Mouse (Mus musculus): ENCODE data around the gene Igf2bp3. TPM values are rescaled to one million over a fixed set of nuclear protein-coding genes. Genes with fewer than 3 reads are reported as not detected.

Igf2bp3 gene
- polyA plus RNA-seq, 1 experiment from 2014 or later, result 114 TPM

GRCm38 (mm10) chr6:49216811-49217542 is 2.2 kb upstream of the Igf2bp3 start:
- Histone ChIP-seq H3K4me3 (peak overlapping the region; percentile 53), H3K36me3 (no peaks in the 10 kb centered on the region), H3K9me3 (no peaks in the 10 kb centered on the region), H3K27me3 (no peaks in the 10 kb centered on the region), H3K27ac (replicated peaks) (peak overlapping the region; percentile 90), H3K9ac (replicated peaks) (peak overlapping the region; percentile 70), H3K4me2 (replicated peaks) (peak overlapping the region; percentile 67), H3K4me1 (peaks cover 12% of the 10 kb centered on the region)
- 1% methylated on average over 11 of the region's 11 CpGs for WGBS
- no peak for ATAC-seq (ENCODE audit: low FRiP score, low read depth)

- ATAC-seq (ENCODE audit: low FRiP score, low read depth), result peak; percentile 36
- peak overlapping the region; percentile 99 for H3K9ac ChIP-seq (replicated peaks)
- peak overlapping the region; percentile 92 for H3K4me2 ChIP-seq (replicated peaks)
- no peaks in the 10 kb centered on the region for H3K36me3 ChIP-seq
- peak overlapping the region; percentile 98 for H3K4me3 ChIP-seq
- WGBS, result under 1% methylated on average over 14 of the region's 14 CpGs
- no peaks in the 10 kb centered on the region for H3K27me3 ChIP-seq
- H3K9me3 ChIP-seq, result no peaks in the 10 kb centered on the region
- H3K27ac ChIP-seq (replicated peaks), result peak overlapping the region; percentile 99
- H3K4me1 ChIP-seq, result peaks cover 18% of the 10 kb centered on the region
These were observed 1.2 kb upstream of the Igf2bp3 start for GRCm38 (mm10) chr6:49215748-49216585.

GRCm38 (mm10) chr6:49214086-49214927 is 450 bp downstream of the Igf2bp3 start:
- Histone ChIP-seq H3K4me1 (peaks cover 32% of the 10 kb centered on the region), H3K4me3 (peak overlapping the region; percentile 98), H3K27me3 (no peaks in the 10 kb centered on the region), H3K27ac (replicated peaks) (peak overlapping the region; percentile 99), H3K9ac (replicated peaks) (peak overlapping the region; percentile 99), H3K9me3 (no peaks in the 10 kb centered on the region), H3K4me2 (replicated peaks) (peak overlapping the region; percentile 92), H3K36me3 (no peaks in the 10 kb centered on the region)
- ATAC-seq (ENCODE audit: low FRiP score, low read depth), result peak; percentile 7
- under 1% methylated on average over 59 of the region's 76 CpGs for WGBS

- no peak for ATAC-seq (ENCODE audit: low FRiP score, low read depth)
- WGBS, result under 1% methylated on average over 40 of the region's 50 CpGs
- H3K36me3 ChIP-seq, result peaks cover 5% of the 10 kb centered on the region; the same call in 1 of the 2 replicates
- peak overlapping the region; percentile 99 for H3K9ac ChIP-seq (replicated peaks)
- no peaks in the 10 kb centered on the region for H3K27me3 ChIP-seq
- H3K4me2 ChIP-seq (replicated peaks), result peak overlapping the region; percentile 92
- H3K4me3 ChIP-seq, result peak overlapping the region; percentile 98
- H3K27ac ChIP-seq (replicated peaks), result peak overlapping the region; percentile 99
- H3K4me1 ChIP-seq, result peaks cover 36% of the 10 kb centered on the region
- no peaks in the 10 kb centered on the region for H3K9me3 ChIP-seq
These were observed 1.1 kb downstream of the Igf2bp3 start for GRCm38 (mm10) chr6:49213581-49214085.

GRCm38 (mm10) chr6:49212931-49213580 is 1.7 kb downstream of the Igf2bp3 start:
- no peaks in the 10 kb centered on the region for H3K27me3 ChIP-seq
- H3K4me1 ChIP-seq, result peaks cover 36% of the 10 kb centered on the region
- H3K36me3 ChIP-seq, result peaks cover 10% of the 10 kb centered on the region; the same call in 1 of the 2 replicates
- H3K9ac ChIP-seq (replicated peaks), result peak overlapping the region; percentile 99
- H3K27ac ChIP-seq (replicated peaks), result peak overlapping the region; percentile 99
- H3K4me2 ChIP-seq (replicated peaks), result peak overlapping the region; percentile 92
- ATAC-seq (ENCODE audit: low FRiP score, low read depth), result no peak
- no peaks in the 10 kb centered on the region for H3K9me3 ChIP-seq
- under 1% methylated on average over 20 of the region's 20 CpGs for WGBS
- H3K4me3 ChIP-seq, result peak overlapping the region; percentile 98

GRCm38 (mm10) chr6:49212141-49212540 is 2.6 kb downstream of the Igf2bp3 start:
- peak overlapping the region; percentile 92 for H3K4me2 ChIP-seq (replicated peaks)
- H3K9me3 ChIP-seq, result no peaks in the 10 kb centered on the region
- H3K27me3 ChIP-seq, result no peaks in the 10 kb centered on the region
- WGBS, result 19% methylated on average over 2 of the region's 4 CpGs
- H3K4me1 ChIP-seq, result peaks cover 36% of the 10 kb centered on the region
- peak overlapping the region; percentile 99 for H3K9ac ChIP-seq (replicated peaks)
- no peak overlapping the region for H3K27ac ChIP-seq (replicated peaks)
- no peak for ATAC-seq (ENCODE audit: low FRiP score, low read depth)
- H3K4me3 ChIP-seq, result peak overlapping the region; percentile 98
- H3K36me3 ChIP-seq, result peaks cover 10% of the 10 kb centered on the region; the same call in 1 of the 2 replicates

- peak overlapping the region; percentile 27 for H3K4me3 ChIP-seq
- H3K27me3 ChIP-seq, result no peaks in the 10 kb centered on the region
- H3K9me3 ChIP-seq, result no peaks in the 10 kb centered on the region
- no peak overlapping the region for H3K27ac ChIP-seq (replicated peaks)
- H3K9ac ChIP-seq (replicated peaks), result peak overlapping the region; percentile 39; the same call in 1 of the 2 replicates
- ATAC-seq (ENCODE audit: low FRiP score, low read depth), result no peak
- H3K4me1 ChIP-seq, result peaks cover 36% of the 10 kb centered on the region
- peaks cover 13% of the 10 kb centered on the region for H3K36me3 ChIP-seq
- peak overlapping the region; percentile 92 for H3K4me2 ChIP-seq (replicated peaks)
- WGBS, result 15% methylated on average over 5 of the region's 5 CpGs
These were observed 3.2 kb downstream of the Igf2bp3 start for GRCm38 (mm10) chr6:49211596-49211995.

- peak overlapping the region; percentile 26 for H3K4me3 ChIP-seq
- H3K27me3 ChIP-seq, result no peaks in the 10 kb centered on the region
- peaks cover 25% of the 10 kb centered on the region for H3K36me3 ChIP-seq
- WGBS, result 10% methylated on average over 14 of the region's 14 CpGs
- peak overlapping the region; percentile 92 for H3K4me2 ChIP-seq (replicated peaks)
- peaks cover 36% of the 10 kb centered on the region for H3K4me1 ChIP-seq
- peak overlapping the region; percentile 4; the same call in 1 of the 2 replicates for H3K27ac ChIP-seq (replicated peaks)
- no peak for ATAC-seq (ENCODE audit: low FRiP score, low read depth)
- H3K9ac ChIP-seq (replicated peaks), result peak overlapping the region; percentile 44
- no peaks in the 10 kb centered on the region for H3K9me3 ChIP-seq
These were observed 4.6 kb downstream of the Igf2bp3 start for GRCm38 (mm10) chr6:49209881-49210854.

- Histone ChIP-seq H3K36me3 (peaks cover 36% of the 10 kb centered on the region), H3K9me3 (no peaks in the 10 kb centered on the region), H3K27me3 (no peaks in the 10 kb centered on the region), H3K27ac (replicated peaks) (no peak overlapping the region), H3K4me1 (peaks cover 36% of the 10 kb centered on the region), H3K9ac (replicated peaks) (no peak overlapping the region), H3K4me2 (replicated peaks) (no peak overlapping the region), H3K4me3 (no peak overlapping the region)
- WGBS, result 88% methylated on average over 5 of the region's 5 CpGs
- ATAC-seq (ENCODE audit: low FRiP score, low read depth), result no peak
These were observed 5.8 kb downstream of the Igf2bp3 start for GRCm38 (mm10) chr6:49208935-49209334.

GRCm38 (mm10) chr6:49208297-49208930 is 6.3 kb downstream of the Igf2bp3 start:
- H3K4me2 ChIP-seq (replicated peaks), result 0 out of 2 replicates have a peak overlapping the region, but pooled peaks have one; percentile 0
- ATAC-seq (ENCODE audit: low FRiP score, low read depth), result no peak
- peaks cover 41% of the 10 kb centered on the region for H3K36me3 ChIP-seq
- H3K4me1 ChIP-seq, result peaks cover 36% of the 10 kb centered on the region
- H3K9me3 ChIP-seq, result no peaks in the 10 kb centered on the region
- H3K27ac ChIP-seq (replicated peaks), result no peak overlapping the region
- WGBS, result 87% methylated on average over 8 of the region's 8 CpGs
- no peaks in the 10 kb centered on the region for H3K27me3 ChIP-seq
- H3K4me3 ChIP-seq, result no peak overlapping the region
- no peak overlapping the region for H3K9ac ChIP-seq (replicated peaks)

All from midbrain, embryonic 12.5 days (tissue).